Mouse (Mus musculus): Measurements from ENCODE around the gene Arid1a. TPM values are rescaled to one million over a fixed set of nuclear protein-coding genes. Genes with fewer than 3 reads are reported as not detected.

The Arid1a gene
- total and polyA plus RNA-seq, 2 experiments: 5.9 to 21.9 TPM

GRCm38 (mm10) chr4:133677266-133677665 lies 79.3 kb downstream of the Arid1a start:
- no peaks in the 10 kb centered on the region for H3K27me3 ChIP-seq (ENCODE audit: control insufficient read depth, insufficient read depth, low read length)
- no peak overlapping the region for H3K27ac ChIP-seq (replicated peaks; ENCODE audit: insufficient read depth, low read depth, low read length)
- H3K79me2 ChIP-seq (ENCODE audit: control insufficient read depth, insufficient read depth, low read length): 0 out of 2 replicates have a peak, but pooled peaks cover 4% of the 10 kb centered on the region
- H3K4me1 ChIP-seq (ENCODE audit: control insufficient read depth, insufficient read depth, low read length): peaks cover 4% of the 10 kb centered on the region
- H3K9ac ChIP-seq (ENCODE audit: low read depth, low read length): no peak overlapping the region
- peaks cover 2% of the 10 kb centered on the region for H3K36me3 ChIP-seq (ENCODE audit: control insufficient read depth, insufficient read depth, low read length)
- no peak overlapping the region for H3K4me3 ChIP-seq (ENCODE audit: insufficient read depth, low read depth, low read length)
- WGBS: 88% methylated on average over 7 of the region's 7 CpGs
- TF ChIP-seq CTCF (IDR thresholded peaks at IDR 0.05; ENCODE audit: low read depth, low read length): no peak
- no peak for TF ChIP-seq POLR2A (IDR thresholded peaks at IDR 0.05; ENCODE audit: extremely low read depth, insufficient read depth, low read length)
- no peak for DNase-seq (ENCODE audit: extremely low read depth, low read depth, low spot score)

DNA sequence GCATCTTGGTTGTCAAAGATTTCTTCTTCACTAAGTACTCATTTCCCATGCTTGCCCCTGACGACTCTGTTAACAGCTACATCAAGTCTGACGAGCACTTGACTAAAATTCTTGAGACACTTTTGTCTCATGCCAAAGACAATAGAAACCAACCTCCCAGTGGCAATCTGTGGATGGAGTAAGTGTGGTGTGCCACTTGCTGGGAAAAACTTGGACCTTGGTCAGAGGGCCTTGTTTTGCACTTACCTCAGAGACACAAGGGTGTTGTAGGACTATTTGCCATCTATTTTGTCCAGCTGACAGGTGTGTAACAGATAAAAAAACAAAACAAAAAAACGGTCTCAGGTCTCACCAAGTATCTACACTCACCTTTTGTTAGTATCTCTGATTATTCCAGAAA lies 80.4 kb downstream of the Arid1a start:
- Histone ChIP-seq H3K4me3 (ENCODE audit: insufficient read depth, low read depth, low read length) (no peak overlapping the region), H3K27me3 (ENCODE audit: control insufficient read depth, insufficient read depth, low read length) (no peaks in the 10 kb centered on the region), H3K79me2 (ENCODE audit: control insufficient read depth, insufficient read depth, low read length) (0 out of 2 replicates have a peak, but pooled peaks cover under 1% of the 10 kb centered on the region), H3K9ac (ENCODE audit: low read depth, low read length) (no peak overlapping the region), H3K4me1 (ENCODE audit: control insufficient read depth, insufficient read depth, low read length) (peaks cover 8% of the 10 kb centered on the region), H3K27ac (replicated peaks; ENCODE audit: insufficient read depth, low read depth, low read length) (peak overlapping the region; percentile 72), H3K36me3 (ENCODE audit: control insufficient read depth, insufficient read depth, low read length) (no peaks in the 10 kb centered on the region)
- peak; percentile 56 for DNase-seq (ENCODE audit: extremely low read depth, low read depth, low spot score)
- 9% methylated on average over 3 of the region's 3 CpGs for WGBS
- TF ChIP-seq CTCF (IDR thresholded peaks at IDR 0.05; ENCODE audit: low read depth, low read length) (no peak), POLR2A (IDR thresholded peaks at IDR 0.05; ENCODE audit: extremely low read depth, insufficient read depth, low read length) (no peak)

GRCm38 (mm10) chr4:133675594-133676016 lies 81.0 kb downstream of the Arid1a start:
- TF ChIP-seq CTCF (IDR thresholded peaks at IDR 0.05; ENCODE audit: low read depth, low read length) (no peak), POLR2A (IDR thresholded peaks at IDR 0.05; ENCODE audit: extremely low read depth, insufficient read depth, low read length) (no peak)
- DNase-seq (ENCODE audit: extremely low read depth, low read depth, low spot score): peak; percentile 74
- Histone ChIP-seq H3K27ac (replicated peaks; ENCODE audit: insufficient read depth, low read depth, low read length) (peak overlapping the region; percentile 72), H3K4me3 (ENCODE audit: insufficient read depth, low read depth, low read length) (no peak overlapping the region), H3K36me3 (ENCODE audit: control insufficient read depth, insufficient read depth, low read length) (no peaks in the 10 kb centered on the region), H3K4me1 (ENCODE audit: control insufficient read depth, insufficient read depth, low read length) (peaks cover 8% of the 10 kb centered on the region), H3K79me2 (ENCODE audit: control insufficient read depth, insufficient read depth, low read length) (no peaks in the 10 kb centered on the region), H3K9ac (ENCODE audit: low read depth, low read length) (no peak overlapping the region), H3K27me3 (ENCODE audit: control insufficient read depth, insufficient read depth, low read length) (no peaks in the 10 kb centered on the region)
- 2% methylated on average over 5 of the region's 5 CpGs for WGBS

DNA sequence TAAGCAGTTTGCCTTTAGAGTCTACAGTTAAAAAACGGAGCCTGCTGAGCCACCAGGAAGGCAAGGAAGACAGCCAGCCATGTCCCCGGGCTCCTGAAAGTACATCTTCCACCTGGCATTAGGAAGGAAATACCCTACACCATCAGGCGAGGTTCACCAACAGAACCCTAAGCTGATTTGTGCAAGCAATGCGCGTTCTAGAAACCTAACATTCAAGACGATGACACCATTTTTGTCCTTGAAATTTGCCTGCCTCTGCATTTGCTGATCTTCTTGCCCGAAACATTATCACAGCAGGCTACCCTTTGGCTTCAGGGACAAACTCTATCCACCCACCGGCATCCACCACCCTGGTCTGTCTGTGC lies 82.3 kb downstream of the Arid1a start:
- 65% methylated on average over 8 of the region's 8 CpGs for WGBS
- no peaks in the 10 kb centered on the region for H3K27me3 ChIP-seq (ENCODE audit: control insufficient read depth, insufficient read depth, low read length)
- TF ChIP-seq POLR2A (IDR thresholded peaks at IDR 0.05; ENCODE audit: extremely low read depth, insufficient read depth, low read length): no peak
- no peak for TF ChIP-seq CTCF (IDR thresholded peaks at IDR 0.05; ENCODE audit: low read depth, low read length)
- no peaks in the 10 kb centered on the region for H3K79me2 ChIP-seq (ENCODE audit: control insufficient read depth, insufficient read depth, low read length)
- no peak overlapping the region for H3K4me3 ChIP-seq (ENCODE audit: insufficient read depth, low read depth, low read length)
- no peak for DNase-seq (ENCODE audit: extremely low read depth, low read depth, low spot score)
- H3K36me3 ChIP-seq (ENCODE audit: control insufficient read depth, insufficient read depth, low read length): no peaks in the 10 kb centered on the region
- peaks cover 8% of the 10 kb centered on the region for H3K4me1 ChIP-seq (ENCODE audit: control insufficient read depth, insufficient read depth, low read length)
- no peak overlapping the region for H3K9ac ChIP-seq (ENCODE audit: low read depth, low read length)
- peak overlapping the region; percentile 91 for H3K27ac ChIP-seq (replicated peaks; ENCODE audit: insufficient read depth, low read depth, low read length)

- no peaks in the 10 kb centered on the region for H3K36me3 ChIP-seq (ENCODE audit: control insufficient read depth, insufficient read depth, low read length)
- TF ChIP-seq CTCF (IDR thresholded peaks at IDR 0.05; ENCODE audit: low read depth, low read length) (no peak), POLR2A (IDR thresholded peaks at IDR 0.05; ENCODE audit: extremely low read depth, insufficient read depth, low read length) (no peak)
- peak overlapping the region; percentile 91 for H3K27ac ChIP-seq (replicated peaks; ENCODE audit: insufficient read depth, low read depth, low read length)
- no peak overlapping the region for H3K4me3 ChIP-seq (ENCODE audit: insufficient read depth, low read depth, low read length)
- peak overlapping the region; percentile 12; the same call in 1 of the 2 replicates for H3K9ac ChIP-seq (ENCODE audit: low read depth, low read length)
- 40% methylated on average over 10 of the region's 10 CpGs for WGBS
- DNase-seq (ENCODE audit: extremely low read depth, low read depth, low spot score): peak; percentile 34
- H3K27me3 ChIP-seq (ENCODE audit: control insufficient read depth, insufficient read depth, low read length): no peaks in the 10 kb centered on the region
- peaks cover 8% of the 10 kb centered on the region for H3K4me1 ChIP-seq (ENCODE audit: control insufficient read depth, insufficient read depth, low read length)
- no peaks in the 10 kb centered on the region for H3K79me2 ChIP-seq (ENCODE audit: control insufficient read depth, insufficient read depth, low read length)
Observed at GRCm38 (mm10) chr4:133673666-133674330, 82.8 kb downstream of the Arid1a start.
